Mouse (Mus musculus) NIH3T3 (cell line): ENCODE data around the gene Lrrc10b.
A peak's percentile ranks its signal among the peaks of the same experiment; 100 is the strongest.

Experiments used
- DNase-seq: peaks from one replicate; pipeline ENCODE4 v3.0.0-alpha.2; 2012; ENCODE audit warnings: low read depth

Lrrc10b gene

GRCm38 (mm10) chr19:10444685-10445369 is 12.4 kb downstream of the Lrrc10b start:
- DNase-seq, result no peak

DNA sequence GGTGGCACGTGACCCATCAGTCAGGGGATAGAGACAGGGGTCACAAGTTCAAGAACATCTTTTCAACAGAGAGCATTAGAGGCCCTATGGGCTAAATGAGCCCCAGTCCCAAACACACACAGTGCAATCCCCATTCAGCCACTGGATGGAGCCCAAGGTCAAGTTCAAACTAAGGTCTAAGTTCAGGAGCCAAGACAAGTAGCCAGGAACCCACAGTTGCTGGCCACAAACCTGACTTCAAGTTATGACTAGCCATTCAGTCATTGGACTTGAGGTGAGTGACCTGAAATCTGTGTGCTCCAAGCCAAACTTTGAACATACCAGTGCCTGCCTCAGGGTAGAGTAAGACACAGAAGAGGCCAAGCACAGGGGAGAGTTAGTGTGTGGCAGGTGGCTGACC is 19.8 kb downstream of the Lrrc10b start:
- peak; percentile 19 for DNase-seq

DNA sequence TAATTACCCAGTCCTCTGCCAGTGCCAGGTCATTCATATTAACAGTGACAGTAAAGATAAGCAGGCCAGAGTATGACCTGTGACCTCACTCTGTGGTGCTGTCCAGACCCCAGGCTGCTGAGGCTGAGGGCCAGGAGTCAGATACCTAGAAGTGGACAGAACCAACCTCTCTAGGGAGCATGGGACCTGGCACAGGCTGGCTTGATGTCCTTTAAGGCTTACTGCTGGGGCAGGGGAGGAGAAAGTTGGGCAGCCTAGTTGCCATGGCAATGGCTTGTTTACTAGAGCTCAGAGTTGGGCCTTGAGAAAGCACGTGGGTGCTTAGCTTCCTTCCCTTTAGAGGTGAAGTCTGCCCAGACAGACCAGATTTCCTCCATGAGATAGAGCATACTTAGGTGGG is 20.5 kb downstream of the Lrrc10b start:
- no peak for DNase-seq

- peak; percentile 87 for DNase-seq
Measured at GRCm38 (mm10) chr19:10435908-10436307, 21.4 kb downstream of the Lrrc10b start.

- no peak for DNase-seq
Measured at GRCm38 (mm10) chr19:10434927-10435326, 22.3 kb downstream of the Lrrc10b start.

DNA sequence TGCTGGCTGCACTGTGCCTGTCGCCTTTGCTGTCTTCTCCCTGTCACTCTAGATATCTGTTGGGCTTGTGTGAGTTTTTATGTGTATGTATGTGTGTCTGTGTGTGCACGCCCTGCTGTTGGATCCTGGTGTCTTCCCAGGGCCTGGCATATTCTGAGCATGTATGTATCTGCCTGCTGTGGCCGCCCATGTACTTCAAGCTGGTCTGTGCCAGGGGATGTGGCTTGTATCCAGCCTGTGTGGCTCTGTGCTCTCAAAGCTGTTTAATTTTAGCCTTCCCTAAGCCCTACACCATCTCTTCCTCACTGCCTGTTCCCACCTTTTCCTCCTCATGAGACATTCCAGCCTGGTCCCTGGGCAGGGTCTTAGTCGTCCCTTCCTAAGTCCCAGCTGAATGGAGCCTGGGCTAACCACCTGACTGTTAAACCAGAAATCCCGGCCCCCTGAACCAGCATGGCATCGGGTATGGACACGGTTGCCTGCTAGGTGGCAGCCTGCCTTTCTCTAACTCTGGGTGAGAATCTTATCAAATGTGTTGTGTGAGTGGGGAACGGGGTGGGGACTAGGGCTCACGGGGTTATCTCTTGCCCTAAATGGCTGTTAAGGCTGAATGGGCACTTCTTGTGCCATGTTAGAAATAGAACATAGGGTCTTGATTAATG is 23.3 kb downstream of the Lrrc10b start:
- no peak for DNase-seq

- no peak for DNase-seq
Measured at GRCm38 (mm10) chr19:10433225-10433624, 24.0 kb downstream of the Lrrc10b start.

- no peak for DNase-seq
Measured at GRCm38 (mm10) chr19:10431841-10432240, 25.4 kb downstream of the Lrrc10b start.

- no peak for DNase-seq
Measured at GRCm38 (mm10) chr19:10431410-10431809, 25.9 kb downstream of the Lrrc10b start.

GRCm38 (mm10) chr19:10429371-10429770 is 27.9 kb downstream of the Lrrc10b start:
- DNase-seq, result no peak

DNA sequence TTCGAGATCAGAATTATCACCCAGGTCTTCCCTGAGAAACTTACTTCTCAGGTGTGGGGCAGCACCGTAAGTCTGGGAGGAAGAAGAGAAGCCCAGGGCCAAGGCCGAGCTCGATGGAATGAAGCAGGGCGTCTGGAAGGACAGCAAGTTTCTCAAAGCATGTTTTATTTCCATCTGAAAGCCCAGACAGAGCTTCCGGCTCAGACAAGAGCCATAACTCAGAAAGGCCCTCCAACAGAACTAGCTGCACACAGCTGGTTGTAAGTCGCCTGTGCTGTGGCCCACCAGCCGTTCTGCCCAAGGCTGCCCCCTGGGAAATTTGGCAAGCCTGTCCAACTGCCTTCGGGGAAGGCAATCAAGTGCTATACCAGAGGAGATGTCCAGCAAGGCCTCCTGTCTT is 29.8 kb downstream of the Lrrc10b start:
- DNase-seq, result no peak

- no peak for DNase-seq
Measured at GRCm38 (mm10) chr19:10426793-10427192, 30.5 kb downstream of the Lrrc10b start.

DNA sequence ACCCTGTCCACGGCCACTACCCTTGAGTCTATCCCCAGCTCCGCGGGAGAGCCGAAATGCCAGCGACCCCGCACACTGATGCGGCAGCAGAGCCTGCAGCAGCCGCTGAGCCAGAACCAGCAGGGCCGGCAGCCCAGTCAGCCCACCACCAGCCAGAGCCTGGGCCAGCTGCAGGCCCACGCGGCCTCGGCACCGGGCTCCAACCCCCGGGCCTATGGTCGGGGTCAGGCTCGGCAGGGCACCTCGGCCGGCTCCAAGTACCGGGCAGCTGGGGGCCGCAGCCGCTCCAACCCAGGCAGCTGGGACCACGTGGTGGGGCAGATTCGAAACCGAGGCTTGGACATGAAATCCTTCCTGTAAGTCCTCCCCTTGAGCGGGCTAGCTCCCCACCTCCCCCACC is 31.0 kb downstream of the Lrrc10b start:
- DNase-seq, result no peak

DNA sequence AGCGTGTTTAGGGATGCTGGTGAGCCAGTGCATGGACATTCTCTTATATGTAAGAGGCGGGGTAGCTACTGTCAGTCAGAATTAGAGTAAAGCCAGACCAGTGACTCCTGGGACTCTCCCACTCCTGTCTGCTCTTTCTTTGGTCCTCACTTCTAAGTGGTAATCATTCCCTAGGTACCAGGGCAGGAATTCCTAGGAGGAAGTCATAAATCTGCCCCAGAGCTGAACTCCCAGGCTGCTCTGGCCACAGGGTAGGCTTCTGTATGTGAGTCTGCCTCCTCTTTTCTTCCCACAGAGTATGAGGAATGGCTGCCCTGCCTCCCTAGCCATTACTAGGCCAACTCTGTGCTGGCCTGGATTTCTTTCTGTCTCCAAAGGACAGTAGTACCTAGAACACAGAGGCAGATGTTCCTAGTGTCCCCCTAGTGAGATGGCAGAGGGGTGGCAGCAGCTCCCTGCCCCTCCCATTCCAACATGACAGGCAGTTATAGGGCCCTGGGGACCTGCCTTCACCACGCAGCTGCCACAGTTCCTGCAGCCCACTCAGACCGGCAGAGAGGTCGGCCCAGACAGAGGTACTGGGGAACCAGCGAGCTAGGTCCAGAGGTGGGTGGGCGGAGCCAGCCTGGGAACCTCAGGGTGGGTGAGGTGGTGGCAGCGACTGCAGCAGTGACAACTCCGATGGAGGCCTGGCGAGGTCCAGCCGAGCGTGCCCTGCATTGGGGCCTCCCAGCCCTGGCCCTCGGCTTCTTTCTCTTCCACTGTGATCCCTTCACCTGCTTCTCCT is 31.6 kb downstream of the Lrrc10b start:
- DNase-seq, result no peak

GRCm38 (mm10) chr19:10424751-10425150 is 32.5 kb downstream of the Lrrc10b start:
- peak; percentile 29 for DNase-seq

- no peak for DNase-seq
Measured at GRCm38 (mm10) chr19:10421986-10422976, 35.0 kb downstream of the Lrrc10b start.

GRCm38 (mm10) chr19:10417436-10417835 is 39.8 kb downstream of the Lrrc10b start:
- peak; percentile 52 for DNase-seq

- DNase-seq, result peak; percentile 36
Measured at GRCm38 (mm10) chr19:10416889-10417288, 40.4 kb downstream of the Lrrc10b start.

DNA sequence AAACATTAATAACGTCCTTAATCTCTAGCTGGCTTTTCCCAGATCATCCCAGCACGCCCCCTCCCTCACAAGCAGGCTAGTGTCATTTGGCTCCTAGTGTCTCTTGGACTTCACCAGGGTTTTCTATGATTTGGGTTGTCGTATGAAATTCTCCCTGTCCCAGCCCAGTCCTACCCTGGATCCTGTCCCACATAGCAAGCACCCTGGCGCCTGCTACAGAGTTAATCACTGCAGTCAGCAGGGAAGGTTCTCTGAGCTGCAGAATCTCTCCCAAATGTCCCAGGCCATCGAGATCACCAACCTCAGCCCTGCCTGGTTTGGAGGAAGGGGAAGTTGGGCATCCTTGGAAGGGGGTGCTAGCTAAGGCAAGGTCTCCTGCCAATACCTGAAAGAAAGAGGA is 41.8 kb downstream of the Lrrc10b start:
- DNase-seq, result no peak

GRCm38 (mm10) chr19:10413701-10414242 is 43.5 kb downstream of the Lrrc10b start:
- peak; percentile 41 for DNase-seq
